Mouse (Mus musculus): ENCODE measurements at regions not wholly inside any gene's neighbourhood (a gene's known extent, or its start where the extent isn't known, plus 50 kb on each side); places are given as distances from the start of the nearest gene placed in this dataset.
A peak's percentile ranks its signal among the peaks of the same experiment; 100 is the strongest.

GRCm38 (mm10) chr12:62881202-62881601 is 1358.3 kb downstream of the Lrfn5 start:
- no peak for DNase-seq

- DNase-seq, result peak; percentile 2 to 4
These were observed 1370.1 kb downstream of the Lrfn5 start for GRCm38 (mm10) chr12:62892851-62893632.
